Mouse (Mus musculus): ENCODE measurements at regions not wholly inside any gene's neighbourhood (a gene's known extent, or its start where the extent isn't known, plus 50 kb on each side); places are given as distances from the start of the nearest gene placed in this dataset.

GRCm38 (mm10) chr7:64082651-64083050, 71.0 kb upstream of the Trpm1 start:
- TF ChIP-seq CTCF (IDR thresholded peaks at IDR 0.05; ENCODE audit: low read depth, low read length) (no peak), POLR2A (IDR thresholded peaks at IDR 0.05; ENCODE audit: extremely low read depth, insufficient read depth, low read length) (no peak)

All from liver, adult 2 months (tissue).